Mouse (Mus musculus) liver, embryonic 16.5 days (tissue): Measurements from ENCODE around the gene Rfc5. TPM values are rescaled to one million over a fixed set of nuclear protein-coding genes. Genes with fewer than 3 reads are reported as not detected.
"Not testable (repeated sequence)": the region's sequence is repeated elsewhere in the genome, so short reads cannot be mapped to it uniquely, and the experiment has no call there.

Source experiments
- ATAC-seq: fragments of 200-750 bp; cut with Nextera tagmentation; 2 replicates; pipeline ENCODE4 v1.8.0; 2017; ENCODE audit warnings: low read depth, mild to moderate bottlenecking, moderate number of reproducible peaks, moderate library complexity
- H3K27ac ChIP-seq: fragments of 300-500 bp; sonication (generic); 2 replicates; pipeline ENCODE4 v1.5.1; 2014; ENCODE audit warnings: mild to moderate bottlenecking, low read length
- H3K27me3 ChIP-seq: fragments of 300-500 bp; sonication (generic); 2 replicates; pipeline ENCODE4 v1.6.1; 2014; ENCODE audit warnings: low read depth, low read length, mixed read lengths; ENCODE audit not compliant: control insufficient read depth, insufficient read depth
- H3K36me3 ChIP-seq: fragments of 300-500 bp; sonication (generic); 2 replicates; pipeline ENCODE4 v1.6.1; 2014; ENCODE audit warnings: mild to moderate bottlenecking; ENCODE audit not compliant: control insufficient read depth, insufficient read depth
- H3K4me1 ChIP-seq: fragments of 300-500 bp; sonication (generic); 2 replicates; pipeline ENCODE4 v1.6.1; 2014; ENCODE audit warnings: low read depth, low read length, mixed read lengths; ENCODE audit not compliant: control insufficient read depth
- H3K4me2 ChIP-seq: fragments of 300-500 bp; sonication (generic); 2 replicates; pipeline ENCODE4 v1.6.1; 2014; ENCODE audit warnings: low read depth, low read length, mixed read lengths
- H3K4me3 ChIP-seq: fragments of 300-500 bp; sonication (generic); 2 replicates; pipeline ENCODE4 v1.5.1; 2014; ENCODE audit warnings: low read depth, mild to moderate bottlenecking, low read length
- H3K9ac ChIP-seq: fragments of 300-500 bp; sonication (generic); 2 replicates; pipeline ENCODE4 v1.6.1; 2014; ENCODE audit warnings: low read depth, low read length
- H3K9me3 ChIP-seq: fragments of 300-500 bp; sonication (generic); replicated peaks from 2 replicates; pipeline ENCODE4 v1.6.1; 2016; ENCODE audit warnings: low read length; ENCODE audit not compliant: control insufficient read depth
- WGBS: fragments of 180-500 bp; shearing (Covaris S2); extraction: QIAGEN DNeasy Blood & Tissue Kit; methylation state at CpG from one replicate; pipeline ENCODE4 v1.1.7; 2014; ENCODE audit not compliant: insufficient replicate concordance; 5-methylcytosine and 5-hydroxymethylcytosine counted together
- polyA plus RNA-seq: library from polyadenylated mRNA; unstranded; fragments of >200 nt; fragmentation: Nextera tagmentation; extraction: Ambion mirVana; gene quantifications from 2 replicates; pipeline ENCODE4 v1.2.1, GENCODE M21; 2015

Rfc5 gene
- 44.3 and 46.6 TPM in 2 replicates for polyA plus RNA-seq

DNA sequence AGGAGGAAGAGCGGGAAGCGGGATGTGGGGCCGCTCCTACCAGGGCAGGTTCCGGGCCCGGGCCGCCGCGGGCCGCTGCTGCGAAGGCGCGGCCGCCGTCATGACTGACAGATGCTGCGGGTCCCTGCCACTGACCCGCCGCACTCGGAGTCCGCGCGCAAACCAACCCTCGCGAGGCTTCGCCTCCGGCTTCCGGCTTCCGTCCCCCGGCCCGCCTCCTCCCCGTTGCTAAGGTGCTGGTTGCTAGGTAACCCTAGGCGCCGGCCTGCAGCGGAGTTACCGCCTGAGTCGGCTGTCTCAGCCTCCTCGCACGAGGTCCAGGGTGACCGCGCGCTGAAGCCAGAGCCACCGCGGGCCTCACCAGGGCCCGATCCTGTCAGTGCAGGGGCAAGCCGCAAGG, at the start of gene Rfc5:
Gene Rfc5, minus strand, starts transcription at position 171 of the 400 bp plus-strand sequence.
- Histone ChIP-seq H3K27me3 (no peaks in the 10 kb centered on the region), H3K9ac (peak within 1 kb of the TSS; percentile 89), H3K4me3 (peak within 1 kb of the TSS; percentile 92), H3K36me3 (peaks cover 5% of the 10 kb centered on the region; the same call in 1 of the 2 replicates), H3K4me1 (peaks cover 10% of the 10 kb centered on the region), H3K27ac (peak within 1 kb of the TSS; percentile 72), H3K9me3 (no peaks in the 10 kb centered on the region), H3K4me2 (peak within 1 kb of the TSS; percentile 88)
- ATAC-seq = peak; percentile 97
- WGBS = under 1% methylated on average over 36 of the region's 44 CpGs

- not testable (repeated sequence) for ATAC-seq, H3K27me3 ChIP-seq, H3K36me3 ChIP-seq, H3K4me1 ChIP-seq, H3K27ac ChIP-seq, H3K4me2 ChIP-seq, H3K9ac ChIP-seq, H3K9me3 ChIP-seq, H3K4me3 ChIP-seq
- 79% methylated on average over 7 of the region's 7 CpGs for WGBS
Measured at GRCm38 (mm10) chr5:117433501-117433900, 44.7 kb upstream of the Rfc5 start.

DNA sequence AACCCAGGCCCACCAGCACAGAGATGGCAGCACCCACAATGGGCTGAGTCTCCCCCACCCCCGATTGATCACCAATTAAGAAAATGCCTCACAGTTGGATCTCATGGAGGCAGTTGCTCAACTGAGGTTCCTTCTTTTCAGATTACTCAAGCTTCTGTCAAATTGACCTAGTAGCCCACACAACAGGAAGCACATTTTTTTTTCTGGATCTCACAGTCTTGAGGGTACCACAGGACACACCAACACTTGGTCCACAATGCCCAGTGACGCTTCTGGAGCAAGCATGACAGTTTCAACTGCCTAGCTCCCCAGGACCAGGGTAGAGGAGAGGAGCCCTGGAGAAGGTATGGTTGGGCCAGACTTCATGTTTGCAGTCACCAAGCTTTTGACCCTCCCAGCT, 28.6 kb upstream of the Rfc5 start:
- no peak overlapping the region for H3K4me3 ChIP-seq
- peak; percentile 51 for ATAC-seq
- WGBS = 42% methylated on average over 2 of the region's 2 CpGs
- H3K9me3 ChIP-seq = no peaks in the 10 kb centered on the region
- no peaks in the 10 kb centered on the region; the same call in 1 of the 2 replicates for H3K4me1 ChIP-seq
- no peak overlapping the region for H3K4me2 ChIP-seq
- H3K27ac ChIP-seq = no peak overlapping the region
- H3K27me3 ChIP-seq = peaks cover 37% of the 10 kb centered on the region
- no peaks in the 10 kb centered on the region for H3K36me3 ChIP-seq
- no peak overlapping the region for H3K9ac ChIP-seq

DNA sequence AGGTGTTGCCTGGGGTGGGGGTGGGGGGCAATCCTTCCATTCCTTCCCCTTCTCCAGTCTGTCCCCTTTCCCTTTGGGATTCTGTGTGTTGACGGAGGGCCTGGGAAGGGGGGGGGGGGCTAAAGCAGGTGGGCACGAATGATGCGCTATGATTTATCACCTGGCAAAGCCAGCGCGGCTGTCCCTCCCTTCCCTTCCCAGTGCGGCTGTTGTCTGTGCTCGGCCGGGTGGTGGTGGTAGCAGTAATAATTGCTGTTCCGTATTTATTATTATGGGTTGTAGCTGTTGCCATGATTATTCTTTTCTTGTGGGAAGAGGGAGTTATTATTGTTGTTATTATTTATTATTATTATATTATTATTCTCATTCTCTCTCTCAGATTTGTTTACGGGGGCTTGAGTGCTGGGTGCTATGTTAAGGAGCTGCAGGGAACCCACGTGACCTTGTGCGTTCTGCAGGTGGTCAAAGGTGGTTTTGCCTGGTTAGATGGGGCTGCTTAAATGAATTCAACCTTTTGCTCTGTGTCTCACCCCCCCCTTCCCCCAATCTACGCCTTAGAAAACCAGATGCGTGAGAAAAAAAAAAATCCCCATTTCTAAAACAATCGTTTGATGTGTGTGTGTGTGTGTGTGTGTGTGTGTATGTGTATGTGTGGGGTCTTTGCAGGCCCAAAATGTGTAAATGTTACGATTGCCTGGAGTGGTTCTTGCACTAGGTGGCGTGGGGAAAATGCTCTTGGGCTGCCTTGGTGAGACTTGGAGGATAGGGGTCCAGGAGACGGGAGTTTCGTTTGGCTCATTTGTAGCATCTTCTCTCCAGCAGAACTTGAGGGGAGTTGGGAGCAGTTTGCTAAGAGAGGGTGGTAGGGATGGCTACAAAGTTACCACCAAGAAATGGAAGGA, 26.4 kb upstream of the Rfc5 start:
- no peak overlapping the region for H3K9ac ChIP-seq
- H3K4me2 ChIP-seq = no peak overlapping the region
- ATAC-seq = no peak
- peaks cover 45% of the 10 kb centered on the region for H3K27me3 ChIP-seq
- WGBS = 31% methylated on average over 19 of the region's 19 CpGs
- H3K4me1 ChIP-seq = no peaks in the 10 kb centered on the region; the same call in 1 of the 2 replicates
- no peak overlapping the region for H3K27ac ChIP-seq
- H3K4me3 ChIP-seq = no peak overlapping the region
- H3K36me3 ChIP-seq = no peaks in the 10 kb centered on the region
- no peaks in the 10 kb centered on the region for H3K9me3 ChIP-seq

GRCm38 (mm10) chr5:117414611-117415010, 25.8 kb upstream of the Rfc5 start:
- no peaks in the 10 kb centered on the region for H3K9me3 ChIP-seq
- 8% methylated on average over 10 of the region's 10 CpGs for WGBS
- no peaks in the 10 kb centered on the region; the same call in 1 of the 2 replicates for H3K4me1 ChIP-seq
- no peak overlapping the region for H3K4me2 ChIP-seq
- H3K36me3 ChIP-seq = no peaks in the 10 kb centered on the region
- no peak for ATAC-seq
- H3K4me3 ChIP-seq = no peak overlapping the region
- H3K27ac ChIP-seq = no peak overlapping the region
- H3K27me3 ChIP-seq = peaks cover 46% of the 10 kb centered on the region
- no peak overlapping the region for H3K9ac ChIP-seq

DNA sequence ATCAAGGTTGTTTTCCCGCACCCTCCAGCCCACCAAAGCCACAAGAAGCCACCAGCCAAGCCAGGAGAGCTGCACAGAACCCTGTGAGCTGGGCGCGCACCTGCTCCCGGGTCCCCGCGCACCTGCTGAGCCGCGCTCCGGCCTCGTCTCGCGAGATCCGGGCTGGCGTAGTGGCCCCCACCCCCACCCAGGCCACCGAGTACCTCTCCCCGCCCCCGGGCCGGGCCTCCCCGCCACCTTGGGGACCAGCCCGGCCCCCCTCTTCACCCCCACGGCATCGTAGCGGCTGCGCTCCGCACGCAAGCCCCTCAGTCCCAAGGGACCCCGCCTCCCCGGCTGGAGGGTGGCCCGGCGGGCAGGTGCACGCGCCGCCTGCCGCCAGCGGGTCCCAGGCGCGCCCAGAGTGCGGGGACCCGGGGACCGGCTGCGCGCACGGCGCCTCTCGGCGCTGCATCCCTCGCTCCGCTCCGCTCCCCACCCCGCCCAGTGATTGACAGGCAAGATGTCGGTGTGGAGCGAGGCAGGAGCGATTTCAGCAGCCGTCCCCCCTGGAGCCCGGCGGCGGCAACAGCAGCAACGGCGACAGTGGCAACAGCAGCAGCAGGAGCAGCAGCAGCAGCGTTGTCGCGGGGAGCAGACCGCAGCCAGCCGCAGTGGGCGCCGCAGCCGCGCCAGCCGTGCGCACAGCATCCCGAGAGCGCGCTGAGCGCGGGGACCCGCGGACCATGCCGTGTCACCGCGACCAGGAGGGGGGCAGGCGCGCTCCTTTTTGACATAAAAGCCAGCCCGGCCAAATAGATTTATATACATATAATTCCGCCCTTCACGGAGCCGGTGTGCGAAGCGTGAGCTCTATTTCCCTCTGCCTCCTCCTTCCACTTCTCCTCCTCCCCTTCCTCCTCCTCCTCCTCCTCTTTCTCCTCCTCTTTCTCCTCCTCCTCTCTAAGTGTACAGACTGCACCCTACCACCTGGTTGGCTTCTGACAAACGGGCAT, 25.0 kb upstream of the Rfc5 start, which contains the start of gene Ksr2:
Gene Ksr2, plus strand, starts transcription at position 494 of the 995 bp plus-strand sequence.
- H3K9ac ChIP-seq = no peak within 1 kb of the TSS
- no peaks in the 10 kb centered on the region for H3K36me3 ChIP-seq
- H3K4me1 ChIP-seq = no peaks in the 10 kb centered on the region; the same call in 1 of the 2 replicates
- under 1% methylated on average over 85 of the region's 89 CpGs for WGBS
- peak; percentile 21; the same call in 1 of the 2 replicates for ATAC-seq
- peak within 1 kb of the TSS; percentile 66 for H3K4me2 ChIP-seq
- H3K9me3 ChIP-seq = no peaks in the 10 kb centered on the region
- H3K27ac ChIP-seq = no peak within 1 kb of the TSS
- peaks cover 49% of the 10 kb centered on the region for H3K27me3 ChIP-seq
- peak within 1 kb of the TSS; percentile 52 for H3K4me3 ChIP-seq

GRCm38 (mm10) chr5:117409369-117409768, 20.5 kb upstream of the Rfc5 start:
- Histone ChIP-seq H3K9ac (no peak overlapping the region), H3K4me2 (no peak overlapping the region), H3K9me3 (no peaks in the 10 kb centered on the region), H3K36me3 (no peaks in the 10 kb centered on the region), H3K4me3 (no peak overlapping the region), H3K27me3 (peaks cover 30% of the 10 kb centered on the region), H3K4me1 (no peaks in the 10 kb centered on the region; the same call in 1 of the 2 replicates), H3K27ac (no peak overlapping the region)
- no peak for ATAC-seq
- 40% methylated on average over 6 of the region's 6 CpGs for WGBS

GRCm38 (mm10) chr5:117408216-117408615, 19.4 kb upstream of the Rfc5 start:
- Histone ChIP-seq H3K27me3 (peaks cover 18% of the 10 kb centered on the region), H3K4me1 (no peaks in the 10 kb centered on the region), H3K27ac (no peak overlapping the region), H3K9me3 (no peaks in the 10 kb centered on the region), H3K4me2 (no peak overlapping the region), H3K36me3 (no peaks in the 10 kb centered on the region), H3K4me3 (no peak overlapping the region), H3K9ac (no peak overlapping the region)
- ATAC-seq = no peak
- WGBS = 45% methylated on average over 4 of the region's 4 CpGs
